Mouse (Mus musculus): ENCODE results near the gene Ano5.

Ano5 gene

GRCm38 (mm10) chr7:51510671-51511651 lies at the start of gene Ano5:
Gene Ano5 (plus strand): TSS chr7:51511029.
- peak; percentile 72 for DNase-seq

DNA sequence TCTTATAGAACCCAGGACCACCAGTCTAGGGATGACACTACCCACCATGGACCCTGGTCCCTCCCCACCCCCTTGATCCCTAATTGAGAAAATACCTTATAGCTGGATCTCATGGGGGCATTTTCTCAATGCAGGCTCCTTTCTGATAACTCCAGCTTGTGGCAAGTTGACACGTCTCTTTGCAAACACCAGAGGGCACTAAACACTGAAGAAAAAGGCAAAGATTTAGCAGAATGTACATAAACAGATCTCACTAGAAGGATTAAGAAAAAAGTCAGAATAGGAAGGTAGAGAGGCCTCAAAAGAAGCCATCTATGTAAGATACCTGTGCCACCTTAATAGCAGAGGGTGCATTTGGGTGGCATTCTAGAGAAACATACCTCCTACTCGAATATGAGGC lies 11.4 kb upstream of the Ano5 start:
- DNase-seq, result peak; percentile 50

- peak; percentile 48 for DNase-seq
Observed at GRCm38 (mm10) chr7:51503940-51504339, 6.9 kb upstream of the Ano5 start.

- no peak for DNase-seq
Observed at GRCm38 (mm10) chr7:51510147-51510546, 682 bp upstream of the Ano5 start.

- no peak for DNase-seq
Observed at GRCm38 (mm10) chr7:51539344-51539743, 28.5 kb downstream of the Ano5 start.

DNA sequence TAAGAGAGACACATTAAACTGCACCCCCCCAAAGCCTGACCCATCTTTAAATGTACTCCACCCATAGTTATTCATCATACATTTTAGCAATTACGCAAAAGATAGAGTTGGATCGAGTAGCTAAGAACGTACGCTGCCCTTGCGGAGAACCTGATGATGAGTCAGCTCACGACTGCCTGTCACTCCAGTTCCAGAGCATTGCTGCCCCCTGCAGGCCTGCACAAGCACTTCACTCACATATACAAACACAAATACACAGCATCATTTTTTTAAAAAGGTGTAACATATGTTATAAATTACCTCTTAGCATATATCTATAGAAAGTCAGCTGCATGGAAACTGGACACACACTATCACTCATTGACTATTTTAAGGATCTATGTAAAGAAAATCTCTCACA lies 29.9 kb downstream of the Ano5 start:
- peak; percentile 34 for DNase-seq

DNA sequence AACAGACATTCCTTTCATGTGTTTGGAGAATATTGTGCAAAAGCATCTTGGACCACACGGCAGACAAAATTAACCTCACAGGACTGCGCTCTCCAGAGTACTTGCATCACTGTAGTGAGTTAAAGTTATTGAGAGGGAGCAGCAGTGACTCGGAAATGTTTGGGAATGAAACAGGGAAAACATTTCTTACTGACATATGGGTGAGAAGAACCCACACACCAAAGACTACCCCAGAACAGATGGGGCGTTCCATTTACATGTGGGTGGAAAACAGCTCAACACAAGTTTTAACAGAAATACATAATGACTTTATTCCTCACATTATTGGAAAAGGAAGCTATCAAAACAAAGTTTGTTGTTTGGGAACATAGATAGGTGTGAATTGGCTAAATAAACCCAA lies 89.2 kb downstream of the Ano5 start:
- no peak for DNase-seq

- DNase-seq, result no peak
Observed at GRCm38 (mm10) chr7:51603741-51604140, 92.9 kb downstream of the Ano5 start.

- peak; percentile 56 for DNase-seq
Observed at GRCm38 (mm10) chr7:51614404-51614803, 103.6 kb downstream of the Ano5 start.

DNA sequence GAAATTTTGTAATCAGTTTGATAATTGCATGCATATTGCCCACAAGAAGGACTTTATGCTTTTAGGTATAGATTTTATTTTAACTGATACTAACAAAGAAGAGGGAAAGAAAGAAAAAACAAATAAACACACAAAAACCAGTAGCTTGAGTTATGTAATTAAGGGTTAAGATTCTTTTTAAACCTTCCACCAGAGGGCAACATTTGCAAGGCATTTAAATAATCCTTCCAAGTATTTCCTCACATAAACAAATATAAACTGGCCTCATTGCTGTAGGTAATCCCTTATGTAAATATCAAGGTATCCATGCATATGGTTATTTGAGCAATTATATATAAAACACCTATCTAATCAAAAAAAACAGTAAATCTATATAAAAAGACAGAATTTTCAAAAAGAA lies 107.1 kb downstream of the Ano5 start:
- DNase-seq, result peak; percentile 60

GRCm38 (mm10) chr7:51618412-51618811 lies 107.6 kb downstream of the Ano5 start:
- DNase-seq, result no peak

DNA sequence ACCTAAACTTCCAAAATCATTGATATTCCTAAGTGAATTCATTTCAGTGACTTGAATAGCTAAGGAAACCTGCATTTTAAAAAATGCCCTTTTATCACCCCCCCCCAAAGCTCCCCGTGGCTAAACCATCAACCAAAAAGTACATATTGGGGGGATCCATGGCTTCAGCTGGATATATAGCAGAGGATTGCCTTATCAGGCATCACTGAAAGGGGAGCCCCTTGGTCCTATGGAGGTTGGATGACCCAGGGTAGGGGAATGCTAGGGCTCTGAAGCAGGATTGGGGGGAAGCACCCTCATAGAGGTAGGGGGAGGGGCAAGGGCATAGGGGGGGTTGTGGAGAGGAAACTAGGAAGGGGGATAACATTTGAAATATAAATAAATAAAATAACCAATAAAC lies 109.1 kb downstream of the Ano5 start:
- no peak for DNase-seq

- peak; percentile 92 for DNase-seq
Observed at GRCm38 (mm10) chr7:51621694-51622145, 110.9 kb downstream of the Ano5 start, which contains the start of gene Slc17a6. Gene Slc17a6 (plus strand): TSS chr7:51622006.

DNA sequence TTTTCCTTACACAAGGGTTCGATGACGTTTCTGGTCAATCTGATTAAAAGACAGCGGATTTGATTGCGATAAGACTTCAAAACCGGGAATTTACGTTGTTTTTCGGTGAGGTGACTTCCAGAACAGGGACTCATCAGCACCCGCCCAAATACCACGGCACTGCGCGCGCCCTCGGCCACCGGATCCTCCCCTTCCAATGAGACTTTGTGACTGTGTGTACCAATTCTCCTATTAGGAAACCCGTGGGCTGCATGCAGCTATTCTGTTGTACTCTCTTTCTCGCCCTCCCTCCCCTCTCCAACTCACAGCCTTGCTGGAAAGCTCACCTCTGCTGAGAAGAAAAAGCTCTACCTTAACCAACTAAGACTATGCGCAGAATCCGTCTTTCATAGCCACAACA lies 111.4 kb downstream of the Ano5 start:
- no peak for DNase-seq

DNA sequence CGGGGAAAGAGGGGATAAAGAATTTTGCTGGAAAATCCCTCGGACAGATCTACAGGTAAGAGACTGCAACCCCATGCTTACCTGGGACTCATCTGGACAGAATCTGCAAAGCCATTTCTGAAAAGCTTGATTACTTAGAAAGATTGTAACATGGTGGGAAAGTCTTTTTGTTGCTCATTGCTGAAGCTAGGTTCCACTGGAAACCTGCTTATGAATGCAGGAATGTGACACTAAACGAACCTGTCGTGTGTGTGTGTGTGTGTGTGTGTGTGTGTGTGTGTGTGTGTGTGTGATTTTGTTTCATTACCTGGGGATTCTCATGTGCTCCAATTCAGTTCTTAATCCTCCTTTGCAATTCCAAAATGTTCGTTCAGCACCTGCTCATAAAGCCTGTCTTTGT lies 111.8 kb downstream of the Ano5 start:
- DNase-seq, result no peak

DNA sequence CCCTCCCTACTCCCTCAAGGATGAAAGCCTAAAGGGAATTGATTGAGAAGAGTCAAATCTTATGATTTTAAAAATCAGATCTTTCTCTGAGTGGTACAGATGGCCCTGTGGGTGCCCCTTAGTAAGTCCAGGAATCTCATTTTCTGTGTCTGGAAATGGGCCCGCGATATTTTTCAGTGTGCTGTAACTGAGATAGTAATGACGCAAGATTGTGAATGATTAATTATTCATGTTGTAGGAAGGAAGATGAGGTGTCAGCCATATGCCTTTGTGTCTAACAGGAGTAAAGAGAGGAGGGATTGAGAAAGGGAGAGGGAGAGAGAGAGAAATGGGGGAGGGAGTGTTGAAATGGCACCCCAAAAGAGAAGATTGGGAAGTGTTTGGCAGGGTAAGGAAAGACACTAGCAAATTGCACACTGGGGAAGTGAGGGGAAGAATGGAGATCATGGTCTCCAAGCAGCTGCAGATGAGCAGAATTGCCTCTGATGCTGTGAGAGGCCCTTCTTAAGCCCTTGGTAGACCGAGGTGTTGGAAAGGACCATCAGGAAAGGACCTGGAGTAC lies 113.6 kb downstream of the Ano5 start:
- DNase-seq, result no peak

GRCm38 (mm10) chr7:51625161-51625560 lies 114.3 kb downstream of the Ano5 start:
- peak; percentile 62 for DNase-seq

GRCm38 (mm10) chr7:51625591-51626255 lies 114.9 kb downstream of the Ano5 start:
- DNase-seq, result no peak

- DNase-seq, result peak; percentile 11
Observed at GRCm38 (mm10) chr7:51626451-51627000, 115.7 kb downstream of the Ano5 start.

DNA sequence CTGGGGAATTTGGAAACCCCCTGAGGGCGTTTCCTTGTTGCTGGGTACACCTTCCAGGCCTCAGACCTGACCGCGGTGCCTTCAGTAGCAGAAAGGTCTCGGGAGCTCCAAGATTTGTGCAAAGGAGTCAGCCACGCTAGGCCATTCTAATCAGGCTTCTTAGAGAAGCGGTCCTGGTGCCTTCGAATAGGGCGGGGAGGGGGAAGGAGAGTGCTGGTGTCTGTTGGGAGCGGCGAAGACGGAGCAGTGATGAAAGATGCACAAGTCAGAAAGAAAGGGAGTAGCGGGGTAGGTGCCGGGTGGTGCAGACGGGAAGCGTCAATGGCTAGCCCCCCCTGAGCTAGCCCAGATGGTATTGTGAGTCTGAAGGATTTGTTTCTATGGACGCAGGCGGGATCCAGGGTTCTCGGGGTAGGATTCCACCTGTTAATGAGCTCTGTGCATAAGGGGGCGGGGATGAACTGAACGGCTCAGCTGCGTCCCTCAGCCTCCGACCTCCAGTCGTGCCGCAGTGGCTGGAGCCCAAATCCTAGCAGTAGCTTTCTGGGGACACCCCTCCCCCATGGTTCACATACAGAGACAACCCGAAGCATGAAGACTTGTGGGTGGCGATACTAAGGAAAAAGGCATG lies 116.3 kb downstream of the Ano5 start:
- peak; percentile 63 for DNase-seq

GRCm38 (mm10) chr7:51627666-51628065 lies 116.8 kb downstream of the Ano5 start:
- peak; percentile 10 for DNase-seq

DNA sequence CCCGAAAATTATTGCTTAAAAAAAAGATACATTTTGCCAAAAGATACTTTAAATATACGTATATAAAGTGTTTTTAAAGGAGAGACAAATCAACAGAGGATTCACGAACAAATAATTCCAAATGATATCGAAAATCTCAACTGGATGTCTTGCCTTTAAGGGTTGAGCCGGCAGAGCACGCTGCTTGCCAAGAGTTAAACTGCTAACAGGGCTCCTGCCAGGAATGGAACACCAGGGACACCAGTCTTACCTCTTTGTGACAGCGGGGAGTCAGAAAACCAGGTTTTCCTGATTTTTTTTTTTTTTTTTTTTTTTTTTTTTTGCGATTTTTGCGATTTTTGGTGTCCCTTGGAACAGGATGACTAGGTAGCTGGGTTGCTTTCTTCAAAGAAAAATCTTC lies 117.5 kb downstream of the Ano5 start:
- DNase-seq, result peak; percentile 23

DNA sequence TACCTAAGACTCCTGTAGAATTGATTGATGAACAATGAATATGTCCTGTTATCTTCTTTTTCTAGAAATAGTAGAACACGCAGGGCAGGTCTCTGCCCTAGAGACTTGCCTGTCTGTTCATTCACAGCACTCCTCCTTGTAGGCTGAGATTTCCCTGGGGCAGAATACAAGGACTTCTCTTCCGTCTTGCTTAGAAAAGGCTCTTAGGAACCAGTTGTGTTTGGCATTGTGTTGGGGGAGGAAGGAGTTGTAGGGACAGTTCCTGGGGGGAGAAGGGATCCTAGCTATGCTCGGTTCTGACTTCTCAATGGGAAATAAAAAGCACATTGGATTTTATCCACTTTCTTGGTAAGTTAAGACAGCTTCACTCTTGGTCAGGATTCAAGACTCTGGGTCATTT lies 118.4 kb downstream of the Ano5 start:
- peak; percentile 24 for DNase-seq
